Mouse (Mus musculus) liver, embryonic 15.5 days (tissue): ENCODE results near the gene Tspo2. TPM values are rescaled to one million over a fixed set of nuclear protein-coding genes. Genes with fewer than 3 reads are reported as not detected.

Experiments used
- ATAC-seq: fragments of 200-750 bp; cut with Nextera tagmentation; 2 replicates; pipeline ENCODE4 v1.8.0; 2017; ENCODE audit warnings: moderate number of reproducible peaks, mild to moderate bottlenecking, moderate library complexity; ENCODE audit not compliant: insufficient read depth
- H3K27ac ChIP-seq: fragments of 300-500 bp; sonication (generic); replicated peaks from 2 replicates; pipeline ENCODE4 v1.5.1; 2015; ENCODE audit warnings: mild to moderate bottlenecking, inconsistent platforms
- H3K27me3 ChIP-seq: fragments of 300-500 bp; sonication (generic); 2 replicates; pipeline ENCODE4 v1.6.1; 2015; ENCODE audit warnings: mild to moderate bottlenecking, inconsistent platforms
- H3K36me3 ChIP-seq: fragments of 300-500 bp; sonication (generic); replicated peaks from 2 replicates; pipeline ENCODE4 v1.6.1; 2015; ENCODE audit warnings: moderate library complexity, mild to moderate bottlenecking, inconsistent platforms
- H3K4me1 ChIP-seq: fragments of 300-500 bp; sonication (generic); replicated peaks from 2 replicates; pipeline ENCODE4 v1.6.1; 2015; ENCODE audit warnings: inconsistent platforms
- H3K4me2 ChIP-seq: fragments of 300-500 bp; sonication (generic); 2 replicates; pipeline ENCODE4 v1.6.1; 2015; ENCODE audit warnings: moderate library complexity, mild to moderate bottlenecking, inconsistent platforms
- H3K4me3 ChIP-seq: fragments of 300-500 bp; sonication (generic); replicated peaks from 2 replicates; pipeline ENCODE4 v1.5.1; 2015; ENCODE audit warnings: mild to moderate bottlenecking, inconsistent platforms
- H3K9ac ChIP-seq: fragments of 300-500 bp; sonication (generic); 2 replicates; pipeline ENCODE4 v1.6.1; 2015; ENCODE audit warnings: moderate library complexity, mild to moderate bottlenecking, inconsistent platforms
- H3K9me3 ChIP-seq: fragments of 300-500 bp; sonication (generic); replicated peaks from 2 replicates; pipeline ENCODE4 v1.6.1; 2016; ENCODE audit warnings: inconsistent platforms
- WGBS: fragments of 180-500 bp; shearing (Covaris S2); methylation state at CpG from one replicate; pipeline ENCODE4 v1.1.7; 2015; ENCODE audit warnings: mixed read lengths; ENCODE audit not compliant: insufficient replicate concordance; 5-methylcytosine and 5-hydroxymethylcytosine counted together
- polyA plus RNA-seq: library from polyadenylated mRNA; unstranded; fragments of >200 nt; fragmentation: Nextera tagmentation; extraction: Ambion mirVana; gene quantifications from 2 replicates; pipeline ENCODE4 v1.2.1, GENCODE M21; 2015

The Tspo2 gene
- polyA plus RNA-seq, 1 experiment from 2014 or later, result 182 TPM

- Histone ChIP-seq H3K4me1 (peaks cover 18% of the 10 kb centered on the region), H3K9me3 (no peaks in the 10 kb centered on the region), H3K9ac (peak overlapping the region; percentile 50), H3K4me2 (peak overlapping the region; percentile 81), H3K36me3 (no peaks in the 10 kb centered on the region), H3K27ac (peak overlapping the region; percentile 85), H3K27me3 (peaks cover 43% of the 10 kb centered on the region), H3K4me3 (peak overlapping the region; percentile 52)
- WGBS, result 7% methylated on average over 22 of the region's 22 CpGs
- peak; percentile 83 for ATAC-seq
Observed at GRCm38 (mm10) chr17:48467395-48468231, 16.3 kb upstream of the Tspo2 start.

DNA sequence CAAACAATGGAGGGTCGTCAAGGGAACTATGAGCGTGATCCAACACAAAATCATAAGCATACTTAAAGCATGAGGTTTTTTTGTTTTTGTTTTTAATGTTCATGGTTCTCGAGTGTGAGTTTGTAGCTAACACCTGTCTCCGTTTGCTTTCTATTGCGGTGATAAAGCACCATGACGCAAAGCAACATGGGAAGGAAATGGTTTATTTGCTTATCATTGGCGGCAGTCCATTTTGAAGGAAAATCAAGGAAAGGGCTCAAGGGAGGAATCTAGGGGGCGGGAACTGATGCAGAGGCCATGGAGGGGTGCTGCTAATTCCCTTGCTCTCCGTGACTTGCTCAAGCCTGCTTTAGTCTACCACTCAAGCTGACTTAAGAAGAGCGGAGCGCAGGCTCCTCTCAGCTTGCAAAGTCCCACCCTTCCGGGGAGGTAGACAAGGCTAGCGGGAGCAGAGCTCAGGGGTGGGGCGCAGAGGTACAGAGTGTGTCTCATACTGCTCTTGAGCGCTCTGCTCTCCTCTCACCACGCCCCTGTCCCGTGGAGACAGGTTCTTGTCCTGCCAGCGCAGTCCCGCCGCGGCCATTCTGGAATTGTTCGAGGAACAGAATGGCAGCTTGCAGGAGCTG is 15.6 kb upstream of the Tspo2 start:
- Histone ChIP-seq H3K27me3 (peaks cover 43% of the 10 kb centered on the region), H3K9ac (peak overlapping the region; percentile 50), H3K4me2 (peak overlapping the region; percentile 81), H3K36me3 (no peaks in the 10 kb centered on the region), H3K27ac (peak overlapping the region; percentile 85), H3K9me3 (no peaks in the 10 kb centered on the region), H3K4me3 (peak overlapping the region; percentile 52), H3K4me1 (peaks cover 18% of the 10 kb centered on the region)
- 22% methylated on average over 22 of the region's 22 CpGs for WGBS
- peak; percentile 97 for ATAC-seq

DNA sequence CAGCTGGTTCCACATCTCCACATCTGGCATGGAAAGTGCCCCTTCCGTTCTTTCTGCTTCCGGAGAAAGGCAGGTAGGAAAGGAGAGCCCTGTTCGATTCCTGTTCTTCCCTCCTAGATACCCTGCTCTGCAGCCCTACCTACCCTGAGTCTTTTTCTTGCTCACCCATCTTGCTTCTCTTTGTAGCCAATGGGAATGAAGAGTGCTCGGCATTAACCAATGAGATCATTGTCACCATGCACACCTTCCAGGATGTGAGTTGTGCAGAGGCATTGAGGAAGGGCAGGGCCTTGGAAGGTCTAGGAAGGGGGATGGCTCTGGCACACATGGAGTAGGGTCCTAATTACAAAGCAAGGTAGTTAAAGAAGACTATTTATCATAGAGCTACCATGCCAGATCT is 12.1 kb upstream of the Tspo2 start:
- Histone ChIP-seq H3K4me2 (no peak overlapping the region), H3K27me3 (peaks cover 37% of the 10 kb centered on the region), H3K4me1 (peaks cover 26% of the 10 kb centered on the region), H3K27ac (no peak overlapping the region), H3K36me3 (no peaks in the 10 kb centered on the region), H3K4me3 (no peak overlapping the region), H3K9me3 (no peaks in the 10 kb centered on the region), H3K9ac (no peak overlapping the region)
- ATAC-seq, result no peak
- 71% methylated on average over 4 of the region's 4 CpGs for WGBS

GRCm38 (mm10) chr17:48462096-48462495 is 10.8 kb upstream of the Tspo2 start:
- H3K4me3 ChIP-seq, result no peak overlapping the region
- H3K27me3 ChIP-seq, result peaks cover 25% of the 10 kb centered on the region
- H3K27ac ChIP-seq, result no peak overlapping the region
- ATAC-seq, result no peak
- WGBS, result 74% methylated on average over 13 of the region's 13 CpGs
- H3K36me3 ChIP-seq, result no peaks in the 10 kb centered on the region
- H3K9me3 ChIP-seq, result no peaks in the 10 kb centered on the region
- H3K4me2 ChIP-seq, result no peak overlapping the region
- no peak overlapping the region for H3K9ac ChIP-seq
- peaks cover 29% of the 10 kb centered on the region for H3K4me1 ChIP-seq

DNA sequence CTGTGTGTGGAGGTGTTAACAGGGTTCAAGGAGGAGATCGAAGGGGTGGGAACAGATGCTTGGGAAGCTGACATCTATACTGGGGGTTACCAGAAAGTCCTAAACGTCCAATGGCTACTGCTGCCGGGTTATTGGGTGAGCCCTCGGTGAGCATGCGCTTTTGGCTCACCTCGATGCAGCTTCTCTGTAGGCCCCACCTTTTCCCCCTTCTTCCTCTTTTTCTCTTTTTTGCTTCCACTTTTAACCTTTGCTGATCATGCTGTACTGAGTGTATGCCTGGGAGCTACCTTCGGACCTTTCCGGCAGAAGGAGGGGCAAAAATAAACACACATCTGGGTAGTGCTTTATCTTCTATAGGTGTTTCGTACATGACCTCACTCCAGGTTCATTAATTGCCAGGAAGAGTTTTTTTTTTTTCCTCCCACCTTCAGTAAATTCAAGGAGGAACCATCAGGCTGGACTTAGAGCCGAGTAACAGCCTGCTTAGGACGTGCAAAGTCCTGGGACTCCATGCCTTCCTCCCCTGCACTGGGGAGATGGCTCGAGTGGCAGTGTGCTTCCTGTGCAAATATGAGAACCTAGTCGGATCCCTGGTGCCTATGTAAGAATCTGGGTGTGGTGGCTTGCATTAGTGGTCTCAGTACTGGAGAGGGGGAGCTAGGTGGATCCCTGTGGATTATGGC is 6.8 kb upstream of the Tspo2 start:
- Histone ChIP-seq H3K4me2 (0 out of 2 replicates have a peak overlapping the region, but pooled peaks have one; percentile 7), H3K9ac (no peak overlapping the region), H3K27me3 (no peaks in the 10 kb centered on the region; the same call in 1 of the 2 replicates), H3K27ac (no peak overlapping the region), H3K4me3 (no peak overlapping the region), H3K4me1 (peaks cover 59% of the 10 kb centered on the region), H3K9me3 (no peaks in the 10 kb centered on the region), H3K36me3 (no peaks in the 10 kb centered on the region)
- ATAC-seq, result no peak
- WGBS, result 37% methylated on average over 13 of the region's 13 CpGs

DNA sequence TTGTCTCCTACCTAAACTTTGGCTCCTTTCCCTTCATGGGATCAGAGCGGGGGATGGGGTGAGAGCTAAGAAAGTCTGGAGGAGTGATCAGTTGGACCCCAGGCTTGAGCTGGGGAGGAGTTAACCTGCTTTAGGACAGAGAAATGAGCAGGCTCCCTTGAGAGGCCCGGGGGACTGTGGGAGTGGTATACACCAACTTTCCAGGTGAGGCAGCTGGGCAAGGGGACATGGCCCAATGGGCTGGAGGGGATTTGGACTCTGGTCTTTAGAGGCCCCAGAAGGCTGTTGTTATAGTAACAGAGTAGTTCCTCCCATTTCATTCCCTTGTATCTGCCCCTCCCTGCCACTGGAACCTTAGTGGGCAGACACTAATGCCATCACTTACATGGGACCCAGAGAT is 4.6 kb upstream of the Tspo2 start:
- Histone ChIP-seq H3K9me3 (no peaks in the 10 kb centered on the region), H3K27me3 (no peaks in the 10 kb centered on the region; the same call in 1 of the 2 replicates), H3K36me3 (no peaks in the 10 kb centered on the region), H3K4me3 (peak overlapping the region; percentile 46), H3K27ac (peak overlapping the region; percentile 59), H3K4me1 (peaks cover 74% of the 10 kb centered on the region), H3K4me2 (peak overlapping the region; percentile 62; the same call in 1 of the 2 replicates), H3K9ac (peak overlapping the region; percentile 22; the same call in 1 of the 2 replicates)
- no peak for ATAC-seq
- 80% methylated on average over 2 of the region's 2 CpGs for WGBS

GRCm38 (mm10) chr17:48454688-48455087 is 3.4 kb upstream of the Tspo2 start, which contains the start of gene Unc5cl:
TSS of gene Unc5cl (plus strand) at chr17:48454901.
- H3K4me1 ChIP-seq, result peaks cover 78% of the 10 kb centered on the region

DNA sequence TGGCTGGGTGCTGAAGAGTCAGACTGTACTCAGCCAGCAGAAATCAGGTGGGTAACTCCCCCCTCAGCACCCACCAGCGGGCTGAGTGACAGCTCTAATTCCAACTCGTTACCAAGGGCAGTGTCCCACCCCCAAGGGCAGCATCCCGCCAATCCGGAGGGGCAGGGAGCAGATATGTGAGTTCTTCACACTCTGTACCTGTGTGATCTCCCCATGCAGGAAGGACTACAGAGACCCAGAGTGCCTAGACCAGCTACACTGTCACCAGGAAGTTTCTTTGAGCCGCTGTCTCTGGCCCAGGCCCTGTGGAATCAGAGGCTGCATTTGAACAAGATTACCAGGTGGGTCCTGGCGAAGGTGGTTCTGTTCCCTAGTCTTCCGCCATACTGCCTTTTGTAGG is 2.9 kb upstream of the Tspo2 start:
- peaks cover 5% of the 10 kb centered on the region; the same call in 1 of the 2 replicates for H3K36me3 ChIP-seq
- peak overlapping the region; percentile 69 for H3K27ac ChIP-seq
- 53% methylated on average over 7 of the region's 7 CpGs for WGBS
- ATAC-seq, result no peak
- H3K4me1 ChIP-seq, result peaks cover 83% of the 10 kb centered on the region
- H3K9me3 ChIP-seq, result no peaks in the 10 kb centered on the region
- H3K27me3 ChIP-seq, result no peaks in the 10 kb centered on the region
- H3K4me2 ChIP-seq, result peak overlapping the region; percentile 62
- peak overlapping the region; percentile 48 for H3K9ac ChIP-seq
- peak overlapping the region; percentile 46 for H3K4me3 ChIP-seq

More at GRCm38 (mm10) chr17:48454688-48455087, 3.4 kb upstream of the Tspo2 start, which contains the start of gene Unc5cl:
- peak within 1 kb of the TSS; percentile 48 for H3K9ac ChIP-seq
- H3K36me3 ChIP-seq, result peaks cover 2% of the 10 kb centered on the region; the same call in 1 of the 2 replicates
- peak within 1 kb of the TSS; percentile 46 for H3K4me3 ChIP-seq
- no peaks in the 10 kb centered on the region for H3K9me3 ChIP-seq
- ATAC-seq, result no peak
- WGBS, result 39% methylated on average over 11 of the region's 11 CpGs
- H3K27me3 ChIP-seq, result no peaks in the 10 kb centered on the region; the same call in 1 of the 2 replicates
- peak within 1 kb of the TSS; percentile 62 for H3K4me2 ChIP-seq
- H3K27ac ChIP-seq, result peak within 1 kb of the TSS; percentile 69

DNA sequence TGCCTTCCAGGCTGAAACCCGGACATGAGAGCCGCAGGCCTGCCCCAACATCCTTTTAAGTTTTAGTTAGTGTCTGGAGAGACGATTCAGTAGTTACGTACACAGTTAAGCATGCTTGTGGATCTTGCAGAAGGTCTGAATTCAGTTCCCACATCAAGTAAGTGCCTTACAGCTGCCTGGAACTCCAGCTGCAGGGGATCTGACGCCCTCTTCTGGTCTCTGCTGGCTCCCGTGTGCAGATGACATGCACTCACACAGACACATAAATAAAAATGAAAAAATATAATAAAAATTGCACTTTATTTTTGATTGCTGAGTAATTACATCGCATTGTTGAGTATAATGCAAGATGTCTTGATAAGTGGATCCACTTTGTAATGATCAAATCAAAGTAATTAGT is 2.2 kb upstream of the Tspo2 start:
- Histone ChIP-seq H3K27ac (peak overlapping the region; percentile 67), H3K9ac (no peak overlapping the region), H3K4me1 (peaks cover 86% of the 10 kb centered on the region), H3K4me3 (no peak overlapping the region), H3K4me2 (no peak overlapping the region), H3K27me3 (no peaks in the 10 kb centered on the region), H3K36me3 (peaks cover 12% of the 10 kb centered on the region), H3K9me3 (no peaks in the 10 kb centered on the region)
- WGBS, result 62% methylated on average over 7 of the region's 7 CpGs
- no peak for ATAC-seq

DNA sequence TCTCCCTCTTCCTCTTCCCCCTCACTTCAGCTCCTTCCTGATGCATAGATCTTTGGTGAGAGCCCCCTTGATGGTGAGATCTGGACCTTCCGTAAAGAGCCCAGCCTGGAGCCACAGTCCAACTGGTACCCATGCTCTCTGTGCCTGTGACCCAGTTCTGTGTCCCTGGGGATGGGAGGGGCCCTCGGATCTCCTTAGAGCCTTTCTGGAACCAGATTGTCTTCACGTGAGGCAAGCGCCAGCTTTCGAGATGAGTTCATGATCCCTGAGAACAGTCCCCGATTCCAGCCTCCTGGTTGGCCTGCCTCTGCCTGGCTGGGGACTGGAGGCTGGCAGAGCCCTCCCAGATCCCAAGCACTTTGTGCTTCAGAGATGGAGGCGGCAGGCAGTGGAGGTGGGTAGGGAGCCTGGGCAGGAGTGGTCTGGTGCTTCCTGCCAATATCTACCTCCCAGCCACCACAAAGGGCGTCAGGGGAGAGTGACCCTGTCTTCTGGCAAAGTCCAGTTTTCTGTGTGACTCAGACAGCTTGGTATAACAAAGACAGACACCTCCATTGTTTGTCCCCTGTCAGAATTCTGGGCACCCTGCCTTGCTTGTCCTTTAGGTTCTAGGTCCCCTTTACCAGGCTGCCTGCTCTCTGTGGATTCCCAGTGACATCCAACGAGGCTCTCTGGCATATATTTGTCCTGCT is 577 bp upstream of the Tspo2 start:
- H3K4me1 ChIP-seq, result peaks cover 86% of the 10 kb centered on the region
- H3K4me2 ChIP-seq, result peak overlapping the region; percentile 75
- H3K4me3 ChIP-seq, result peak overlapping the region; percentile 64
- peak overlapping the region; percentile 97 for H3K27ac ChIP-seq
- ATAC-seq, result peak; percentile 23
- peak overlapping the region; percentile 66 for H3K9ac ChIP-seq
- peaks cover 23% of the 10 kb centered on the region for H3K36me3 ChIP-seq
- H3K27me3 ChIP-seq, result no peaks in the 10 kb centered on the region
- WGBS, result 50% methylated on average over 9 of the region's 9 CpGs
- H3K9me3 ChIP-seq, result no peaks in the 10 kb centered on the region
